Mouse (Mus musculus): ENCODE measurements at regions not wholly inside any gene's neighbourhood (a gene's known extent, or its start where the extent isn't known, plus 50 kb on each side); places are given as distances from the start of the nearest gene placed in this dataset.

DNA sequence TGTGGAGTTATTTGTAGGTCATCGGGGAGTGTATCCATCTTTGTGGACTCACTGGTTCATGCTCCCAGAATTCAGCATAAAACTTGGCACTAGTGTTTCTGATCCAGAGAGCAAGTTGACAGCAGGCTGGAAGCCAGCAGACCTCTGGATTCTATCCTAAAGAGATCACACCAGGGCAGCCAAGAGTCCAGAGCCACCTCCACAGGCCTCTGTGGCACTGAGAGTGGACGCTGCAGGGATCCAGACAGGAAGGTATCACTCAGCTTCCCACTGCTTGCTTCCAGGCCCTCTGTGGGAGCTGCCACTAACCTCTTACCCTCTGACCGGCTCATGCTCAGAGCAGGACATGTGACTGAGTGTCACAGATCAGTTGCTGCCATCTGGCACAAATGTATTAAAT, 69.8 kb upstream of the Plcl2 start:
- DNase-seq (ENCODE audit: low spot score): no peak

DNA sequence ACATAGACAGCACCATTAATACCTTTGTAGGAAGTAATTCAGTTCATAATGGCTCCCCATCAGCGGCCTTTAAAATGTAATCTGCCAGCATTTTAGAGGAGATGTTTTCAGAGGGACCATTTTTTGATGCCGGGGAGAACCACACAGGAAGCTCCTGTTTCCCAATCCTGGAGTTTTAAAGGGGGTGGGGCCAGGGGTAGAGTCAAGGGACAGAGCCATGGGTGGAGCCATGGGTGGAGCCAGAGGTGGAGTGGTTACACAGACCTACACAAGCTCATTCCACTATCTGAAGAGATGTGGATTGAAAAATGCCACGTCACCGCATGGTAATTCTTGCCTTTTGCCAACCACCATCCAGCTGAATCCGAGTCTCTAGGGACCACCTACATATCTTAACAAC, 67.1 kb upstream of the Plcl2 start:
- no peak for DNase-seq (ENCODE audit: low spot score)

DNA sequence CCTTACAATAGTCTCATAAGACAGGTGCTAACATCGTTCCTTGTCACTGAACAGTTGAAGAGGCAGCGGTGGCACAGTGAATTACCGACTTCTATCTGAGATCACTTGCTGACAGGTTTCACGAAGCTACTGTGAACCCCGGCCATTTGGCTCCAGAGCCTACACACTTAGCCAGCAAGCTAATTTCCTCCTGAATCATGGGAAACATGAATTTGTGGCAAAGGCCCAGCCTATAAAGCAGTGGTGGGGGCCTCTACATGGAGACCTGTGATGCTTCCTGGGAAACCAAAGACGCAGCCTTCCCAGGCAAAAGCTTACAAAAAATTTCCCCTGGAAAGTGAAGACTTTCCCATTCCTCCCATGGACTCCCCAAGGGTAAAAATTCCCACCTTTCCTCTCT, 66.3 kb upstream of the Plcl2 start:
- DNase-seq (ENCODE audit: low spot score): no peak

- no peak for DNase-seq (ENCODE audit: low spot score)
These were observed 65.7 kb upstream of the Plcl2 start for GRCm38 (mm10) chr17:50443376-50444022.

DNA sequence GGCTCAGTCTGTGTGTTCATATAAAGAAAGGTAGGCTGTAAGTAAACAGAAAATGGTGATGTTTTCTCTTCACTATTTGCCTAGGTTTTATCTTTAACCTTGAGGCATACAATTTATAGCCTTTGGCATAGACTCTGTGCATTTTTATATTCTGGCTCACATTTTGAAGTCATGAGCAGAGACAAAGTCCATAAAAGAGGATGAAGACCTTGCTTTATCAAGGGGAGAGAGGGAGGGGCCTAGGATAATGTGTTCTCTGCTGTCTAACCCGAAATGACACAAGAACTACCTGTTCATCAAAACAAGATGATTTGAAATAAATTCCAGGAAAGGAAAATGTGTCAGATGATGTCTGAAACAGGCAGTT, 65.2 kb upstream of the Plcl2 start:
- DNase-seq (ENCODE audit: low spot score): no peak

DNA sequence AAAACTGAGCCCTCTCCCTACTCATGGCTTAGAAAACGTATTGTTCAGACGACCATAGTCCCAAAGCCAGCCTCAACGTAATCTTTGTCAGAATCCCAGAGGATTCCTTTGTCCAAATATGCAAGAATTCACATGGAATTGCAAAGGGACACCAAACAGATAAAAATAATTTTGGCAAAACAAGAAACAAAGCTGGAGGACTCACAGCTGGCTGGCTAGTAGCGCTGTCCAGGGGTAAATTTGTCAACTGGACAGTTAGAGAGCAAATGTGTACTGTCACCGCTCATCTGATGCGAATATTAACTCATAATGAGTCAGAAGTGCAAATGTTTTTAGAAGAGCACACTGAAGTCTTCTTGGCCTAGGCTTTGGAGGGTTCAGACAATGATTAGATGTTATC, 60.5 kb upstream of the Plcl2 start:
- DNase-seq (ENCODE audit: low spot score): no peak

DNA sequence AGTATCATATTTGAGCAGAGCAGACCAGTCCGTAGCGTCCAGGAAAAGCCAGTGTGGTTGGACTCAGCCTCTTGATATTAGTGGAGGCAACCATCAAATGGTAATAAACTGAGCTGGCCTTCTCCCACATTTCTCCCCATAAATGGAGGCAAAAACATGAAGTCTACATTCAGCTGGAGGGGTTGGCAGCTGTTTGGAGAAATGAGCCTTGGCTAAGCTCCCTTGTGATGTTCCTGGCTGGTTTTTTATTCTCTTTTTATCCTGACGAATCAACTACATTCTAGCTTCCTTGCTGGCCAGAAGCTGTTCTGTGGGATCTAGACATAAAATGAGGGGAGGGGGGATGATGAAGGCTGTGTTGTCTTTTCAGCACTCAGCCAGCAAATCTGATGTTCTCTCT, 57.6 kb upstream of the Plcl2 start:
- DNase-seq (ENCODE audit: low spot score): no peak

DNA sequence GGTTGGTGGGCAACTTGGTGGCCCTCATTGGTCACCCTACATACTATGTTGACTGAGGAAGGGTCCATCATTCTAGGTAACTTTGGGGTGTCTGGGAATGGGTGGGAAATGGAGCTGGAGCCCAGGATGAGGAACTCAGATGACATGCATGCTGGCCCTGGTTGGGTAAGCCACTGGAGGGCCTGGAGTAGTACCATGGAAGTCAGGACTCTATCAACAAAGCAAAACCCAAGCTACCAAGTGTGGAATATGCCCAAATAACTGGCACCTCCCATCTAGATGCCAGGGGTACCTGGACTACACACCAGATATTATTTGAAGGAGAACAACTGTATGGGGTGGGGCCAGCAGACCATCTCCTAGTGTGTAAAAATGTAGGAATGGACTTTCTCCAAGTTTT, 55.7 kb upstream of the Plcl2 start:
- DNase-seq (ENCODE audit: low spot score): no peak

- peak; percentile 60 for DNase-seq (ENCODE audit: low spot score)
These were observed 55.2 kb upstream of the Plcl2 start for GRCm38 (mm10) chr17:50453956-50454355.

DNA sequence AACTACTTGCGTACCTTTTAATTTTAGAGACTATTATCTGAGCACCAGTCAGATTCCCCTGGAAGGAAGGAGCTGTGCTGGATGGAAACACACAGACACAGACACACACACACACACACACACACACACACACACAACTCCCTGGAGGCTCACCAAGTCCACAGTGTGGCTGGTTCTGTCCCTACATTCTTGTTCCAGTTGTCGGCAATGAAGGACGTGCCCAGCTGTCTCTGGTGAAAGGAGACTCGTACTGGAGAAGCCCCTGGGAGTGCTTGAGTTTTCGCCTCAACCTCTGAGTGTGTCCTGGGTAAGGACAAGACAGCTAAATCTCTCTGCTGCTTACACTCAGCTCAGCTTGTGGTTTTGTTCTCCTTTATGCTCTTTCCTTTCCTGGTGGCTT, 54.3 kb upstream of the Plcl2 start:
- no peak for DNase-seq (ENCODE audit: low spot score)

DNA sequence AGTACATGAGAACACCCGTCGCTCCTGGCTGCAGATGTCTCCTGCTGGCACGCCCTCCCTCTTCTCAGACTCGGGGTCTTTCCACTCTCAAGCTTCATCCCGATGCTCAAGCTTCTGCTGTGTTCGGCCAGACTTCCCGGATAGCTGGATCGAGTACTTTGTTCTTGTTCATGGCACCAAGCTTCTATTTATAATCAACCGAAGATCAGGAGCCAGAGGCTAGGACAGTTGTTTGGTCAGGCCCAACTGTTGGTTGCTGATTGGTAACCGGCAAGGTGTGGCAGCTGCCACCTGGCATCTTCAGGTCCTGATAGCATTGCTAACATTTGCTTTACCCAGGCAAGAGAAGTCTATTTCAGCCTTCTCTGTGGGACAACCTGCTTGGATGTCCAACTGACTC, 53.5 kb upstream of the Plcl2 start:
- DNase-seq (ENCODE audit: low spot score): no peak

DNA sequence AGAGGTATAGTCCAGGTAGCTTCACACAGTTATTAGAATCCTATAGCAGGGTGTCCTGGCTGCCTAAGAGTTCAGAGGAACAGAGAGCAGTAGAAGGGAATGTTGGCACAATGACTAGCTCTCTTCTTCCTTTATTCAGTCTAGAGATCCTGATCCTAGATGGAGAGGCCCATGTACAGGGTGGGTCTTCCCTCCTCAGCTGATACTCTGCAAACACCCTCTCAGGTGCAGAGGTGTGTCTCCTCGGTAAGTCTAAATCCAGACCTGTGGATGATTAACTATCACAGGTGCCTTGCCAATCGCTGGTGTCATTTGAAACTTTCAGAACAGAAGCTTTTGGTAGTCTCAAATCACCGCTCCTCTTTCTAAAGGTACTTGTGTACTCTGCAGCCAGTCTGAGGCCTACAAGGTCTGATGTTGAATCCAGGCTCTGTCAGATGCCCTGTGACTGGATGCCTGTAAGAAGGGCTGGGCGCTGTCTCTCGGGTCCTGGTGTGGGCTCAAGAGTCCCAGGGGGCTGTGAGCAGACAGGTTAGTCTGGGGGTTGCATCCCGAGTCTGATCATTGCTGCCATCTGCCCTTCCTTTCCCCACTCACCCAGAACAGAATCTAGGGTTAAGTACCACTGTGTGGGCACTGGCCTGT, 52.0 kb upstream of the Plcl2 start:
- DNase-seq (ENCODE audit: low spot score): no peak

GRCm38 (mm10) chr17:50458232-50458631, 51.0 kb upstream of the Plcl2 start:
- DNase-seq (ENCODE audit: low spot score): no peak
